ENCODE assay signal across 25 mouse cellular contexts in genomic region chr14:77600773-77601172, GRCm38 (mm10).
"Had no signal": no experiment of that assay in that cellular context is flagged by ENCODE, and none has a peak within 500 bp of the region (broad histone marks: within the 10 kb centered on the region; RNA-seq: fewer than 3 reads in every experiment).

No protein-coding gene starts in this region.

- ATAC-seq: hindbrain, embryonic 16.5 days; inflammation-experienced regulatory T-cells, adult 6 months; intestine, embryonic 15.5 days; intestine, postnatal 0 days; liver, embryonic 12.5 days had no signal

- H3K36me3 ChIP-seq: heart, embryonic 13.5 days; heart, embryonic 15.5 days; intestine, embryonic 15.5 days; limb, embryonic 13.5 days; limb, embryonic 15.5 days; liver, embryonic 12.5 days had no signal

- H3K9me3 ChIP-seq: heart, embryonic 15.5 days; intestine, embryonic 15.5 days; limb, embryonic 13.5 days; limb, embryonic 15.5 days had no signal

- H3K9ac ChIP-seq: heart, embryonic 13.5 days; heart, embryonic 15.5 days; hindbrain, embryonic 14.5 days; intestine, embryonic 15.5 days; limb, embryonic 13.5 days; limb, embryonic 15.5 days; liver, embryonic 12.5 days; liver, embryonic 14.5 days had no signal

- DNase-seq: gastrocnemius, postnatal 14 days; gastrocnemius, postnatal 36 days; heart, adult 18-20 months; heart, postnatal 14 days; heart, postnatal 36 days; kidney, adult 18-20 months; kidney, adult 8-10 months; kidney, postnatal 10 days; kidney, postnatal 25 days; kidney, postnatal 4 days; left cerebral cortex, postnatal 4 days had no signal

- H3K27ac ChIP-seq: heart, embryonic 13.5 days; heart, embryonic 15.5 days; hindbrain, embryonic 14.5 days; intestine, embryonic 15.5 days; layer of hippocampus, adult 2 months; left cerebral cortex, adult 2 months; limb, embryonic 13.5 days; limb, embryonic 15.5 days; liver, embryonic 12.5 days; liver, embryonic 14.5 days had no signal

- H3K4me3 ChIP-seq: heart, embryonic 13.5 days; heart, embryonic 15.5 days; intestine, embryonic 15.5 days; layer of hippocampus, adult 2 months; left cerebral cortex, adult 2 months; limb, embryonic 13.5 days; limb, embryonic 15.5 days; liver, embryonic 12.5 days had no signal

- H3K4me2 ChIP-seq: heart, embryonic 11.5 days; heart, embryonic 13.5 days; heart, embryonic 15.5 days; hindbrain, embryonic 14.5 days; intestine, embryonic 15.5 days; limb, embryonic 13.5 days; limb, embryonic 15.5 days; liver, embryonic 12.5 days had no signal

- H3K4me1 ChIP-seq: heart, embryonic 15.5 days; intestine, embryonic 15.5 days; liver, embryonic 12.5 days had no signal

- H3K27me3 ChIP-seq: heart, embryonic 13.5 days; heart, embryonic 15.5 days; intestine, embryonic 15.5 days; limb, embryonic 13.5 days; limb, embryonic 15.5 days; liver, embryonic 12.5 days had no signal
